Mouse (Mus musculus): Measurements from ENCODE around the gene Bckdk. TPM values are rescaled to one million over a fixed set of nuclear protein-coding genes. Genes with fewer than 3 reads are reported as not detected.
"Not testable (repeated sequence)": the region's sequence is repeated elsewhere in the genome, so short reads cannot be mapped to it uniquely, and the experiment has no call there.

Bckdk gene
- total RNA-seq, 2 experiments from 2014 or later = 43.0 to 43.2 TPM

DNA sequence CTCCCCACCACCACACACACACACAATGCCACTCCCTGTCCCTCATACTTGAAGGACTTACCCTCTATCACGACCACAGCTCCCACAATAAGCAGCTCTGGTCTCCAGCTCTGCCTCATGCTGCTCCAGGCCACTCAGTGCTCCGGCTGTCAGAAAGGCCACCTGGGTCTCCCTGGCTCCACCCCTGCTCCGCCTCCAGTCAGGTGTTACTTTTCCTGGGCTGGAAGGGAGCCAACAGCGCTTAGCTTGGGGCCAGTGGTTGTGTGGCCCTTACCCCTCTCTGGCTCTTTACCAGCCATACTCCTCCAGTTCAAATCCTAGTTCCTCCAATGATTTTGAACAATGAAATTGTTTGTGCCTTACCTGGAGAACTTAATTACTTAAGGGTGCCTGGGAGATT, 13.1 kb upstream of the Bckdk start, which contains the start of gene Prss53:
Gene Prss53 (minus strand): TSS at position 173 of the 400 bp plus-strand sequence.
- intact Hi-C loops (cut with DNase I) = no loop called here
- DNase-seq (ENCODE audit: extremely low spot score in 1 of 2, low spot score in 2 of 2) = no peak

DNA sequence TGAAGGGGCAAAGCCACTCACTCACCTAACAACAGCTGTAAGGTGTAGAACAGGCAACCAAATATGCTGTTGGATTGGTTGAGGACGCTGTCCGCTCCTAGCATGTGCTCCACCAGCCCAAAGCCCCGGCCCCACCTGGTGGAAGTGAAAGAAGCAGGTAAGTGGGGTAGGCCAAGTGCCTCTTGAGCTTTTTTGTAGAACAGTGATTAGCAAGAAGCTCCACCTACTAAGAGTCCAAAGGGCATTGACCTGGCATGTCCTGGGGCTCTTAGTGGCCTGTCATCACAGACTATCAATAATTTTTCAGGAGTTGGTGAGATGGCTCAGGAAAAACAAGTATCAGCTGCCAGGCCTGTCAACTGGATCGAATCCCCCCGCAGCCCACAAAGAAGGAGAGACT, 9.4 kb upstream of the Bckdk start:
- intact Hi-C loops (cut with DNase I) = no loop called here

DNA sequence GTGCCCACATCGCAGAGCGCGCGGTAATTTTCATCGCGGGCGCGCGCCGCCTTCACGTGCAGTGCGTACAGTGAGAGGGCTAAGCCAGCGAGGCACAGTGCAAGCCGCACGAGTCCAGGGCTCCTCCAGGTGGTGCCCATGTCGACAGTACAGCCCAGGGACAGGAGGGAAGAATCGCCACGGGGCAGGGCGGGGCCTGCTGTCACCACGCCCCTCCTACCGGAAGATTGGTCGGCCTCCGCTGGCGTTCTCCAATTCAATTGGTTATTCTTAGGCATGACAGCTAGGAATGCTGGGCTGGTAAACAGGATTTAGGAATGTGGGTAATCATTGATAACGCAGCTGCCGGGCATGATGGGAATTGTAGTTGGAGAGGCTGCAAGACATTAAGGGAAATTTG, 8.4 kb upstream of the Bckdk start, which contains the start of the genes Gm21974 and Vkorc1:
Gene Gm21974 (minus strand): TSS at position 13 of the 400 bp plus-strand sequence.
Gene Vkorc1 (minus strand): TSS at position 176 of the 400 bp plus-strand sequence.
- intact Hi-C loops (cut with DNase I) = no loop called here
- DNase-seq (ENCODE audit: extremely low spot score in 1 of 2, low spot score in 2 of 2) = peak; percentile 95 to 96

More for the DNA sequence above, 9.4 kb upstream of the Bckdk start:
- DNase-seq (ENCODE audit: extremely low spot score in 1 of 2, low spot score in 2 of 2) = no peak

DNA sequence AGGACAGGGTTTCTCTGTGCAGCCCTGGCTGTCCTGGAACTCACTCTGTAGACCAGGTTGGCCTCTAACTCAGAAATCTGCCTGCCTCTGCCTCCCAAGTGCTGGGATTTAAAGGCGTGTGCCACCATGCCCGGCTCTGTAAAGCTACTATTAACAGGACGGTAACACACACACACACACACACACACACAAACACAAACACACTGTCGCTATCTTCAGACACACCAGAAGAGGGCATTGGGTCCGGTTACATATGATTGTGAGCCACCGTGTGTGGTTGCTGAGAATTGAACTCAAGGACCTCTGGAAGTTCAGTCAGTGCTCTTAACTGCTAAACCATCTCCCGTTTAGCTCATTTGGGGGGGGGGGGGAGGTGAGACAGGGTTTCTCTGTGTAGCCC, 8.0 kb upstream of the Bckdk start:
- not testable (repeated sequence) for DNase-seq (ENCODE audit: extremely low spot score in 1 of 2, low spot score in 2 of 2)

DNA sequence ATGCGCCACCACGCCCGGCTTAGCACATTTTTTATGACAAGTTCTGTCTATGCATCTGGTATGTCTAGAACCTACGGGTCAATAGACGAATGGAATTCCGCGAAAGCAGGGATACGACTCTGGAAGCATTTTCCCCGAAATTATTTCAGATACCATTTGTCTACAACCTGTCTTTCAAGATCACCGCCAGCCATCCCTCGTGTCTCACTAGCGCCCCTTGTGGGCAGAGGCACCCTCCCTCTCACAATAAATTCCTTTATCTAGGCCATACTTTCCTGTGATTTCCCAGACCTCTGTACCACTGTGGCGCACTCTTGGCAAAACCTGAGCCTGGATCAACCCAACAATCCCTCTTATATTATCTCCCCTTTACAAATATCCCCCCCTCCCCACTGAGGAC, 7.5 kb upstream of the Bckdk start:
- peak in 1 of 2 experiments; percentile 79 for DNase-seq (ENCODE audit: extremely low spot score in 1 of 2, low spot score in 2 of 2)

More for the DNA sequence above, 8.0 kb upstream of the Bckdk start:
- intact Hi-C loops (cut with DNase I) = not testable (repeated sequence)

DNA sequence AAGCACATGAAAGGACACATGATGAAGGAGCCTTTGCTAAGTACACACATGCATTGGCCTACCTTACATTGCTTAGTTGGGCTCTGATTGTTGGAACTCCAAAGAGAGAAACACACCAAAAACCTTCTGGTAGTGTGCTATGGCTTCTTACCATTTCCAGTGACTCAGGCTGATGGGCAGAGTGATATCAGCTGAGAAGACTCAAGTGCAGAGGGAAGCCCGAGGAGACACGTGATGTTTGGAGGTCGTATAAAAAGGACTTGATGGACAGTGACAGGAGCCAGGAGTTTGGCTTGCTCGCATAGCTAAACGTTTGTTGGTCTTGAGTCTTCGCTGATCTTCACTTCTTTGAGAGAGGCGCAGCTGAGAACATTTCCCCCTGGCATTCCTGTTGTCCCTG, 6.3 kb upstream of the Bckdk start:
- intact Hi-C loops (cut with DNase I) = no loop called here
- no peak for DNase-seq (ENCODE audit: extremely low spot score in 1 of 2, low spot score in 2 of 2)

More for the DNA sequence above, 7.5 kb upstream of the Bckdk start:
- intact Hi-C loops (cut with DNase I) = no loop called here

DNA sequence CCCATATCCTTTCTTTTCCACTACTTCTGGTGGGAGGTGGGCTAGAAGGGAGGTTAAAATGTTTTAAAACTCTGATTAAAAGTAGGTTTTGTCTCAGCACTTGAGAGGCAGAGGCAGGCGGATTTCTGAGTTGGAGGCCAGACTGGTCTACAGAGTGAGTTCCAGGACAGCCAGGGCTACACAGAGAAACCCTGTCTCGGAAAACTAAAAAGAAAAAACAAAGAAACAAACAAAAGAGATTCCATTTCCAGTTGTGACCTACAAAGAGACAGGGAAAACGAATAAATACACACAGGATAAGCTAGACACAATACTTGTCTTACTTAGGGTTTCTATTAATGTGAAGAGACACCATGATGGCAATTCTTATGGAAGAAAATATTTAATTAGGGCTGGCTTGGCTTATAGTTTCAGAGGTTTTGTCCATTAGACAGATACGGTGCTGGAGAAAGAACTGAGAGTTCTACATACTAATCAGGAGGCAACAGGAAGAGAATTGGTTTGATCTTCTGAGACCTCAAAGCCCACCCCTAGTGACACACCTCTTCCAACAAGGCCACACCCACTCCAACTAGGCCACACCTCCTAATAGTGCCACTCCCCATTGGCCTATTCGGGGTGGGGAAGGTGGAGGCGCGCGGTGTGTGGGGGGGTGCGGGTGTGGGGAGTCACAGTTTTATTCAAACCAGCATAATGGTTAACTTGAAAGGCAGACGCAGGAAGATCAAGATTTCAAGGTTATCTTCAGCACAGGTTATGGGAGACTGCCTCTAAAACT, 5.5 kb upstream of the Bckdk start:
- intact Hi-C loops (cut with DNase I) = no loop called here
- no peak for DNase-seq (ENCODE audit: extremely low spot score in 1 of 2, low spot score in 2 of 2)

DNA sequence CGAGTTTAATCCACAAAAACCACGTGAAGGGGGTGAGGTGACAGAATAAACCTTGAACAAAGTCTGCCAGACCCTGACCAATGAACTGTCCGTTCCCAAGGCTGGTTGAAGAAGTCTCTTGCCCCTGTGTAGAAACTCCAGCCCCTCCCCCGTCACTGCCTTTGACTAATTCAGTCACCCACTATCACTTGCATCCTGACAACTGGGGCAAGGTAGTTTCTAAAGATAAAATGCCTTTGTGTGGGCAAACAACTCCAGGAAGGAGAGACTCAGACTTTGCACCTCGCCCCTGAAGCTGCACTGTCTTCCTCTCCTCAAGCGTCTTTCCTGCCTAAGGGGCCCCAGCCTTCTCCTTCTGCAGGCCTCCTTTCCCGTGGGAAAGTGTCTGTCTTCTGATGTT, 3.9 kb upstream of the Bckdk start:
- intact Hi-C loops (cut with DNase I) = no loop called here
- no peak for DNase-seq (ENCODE audit: extremely low spot score in 1 of 2, low spot score in 2 of 2)

DNA sequence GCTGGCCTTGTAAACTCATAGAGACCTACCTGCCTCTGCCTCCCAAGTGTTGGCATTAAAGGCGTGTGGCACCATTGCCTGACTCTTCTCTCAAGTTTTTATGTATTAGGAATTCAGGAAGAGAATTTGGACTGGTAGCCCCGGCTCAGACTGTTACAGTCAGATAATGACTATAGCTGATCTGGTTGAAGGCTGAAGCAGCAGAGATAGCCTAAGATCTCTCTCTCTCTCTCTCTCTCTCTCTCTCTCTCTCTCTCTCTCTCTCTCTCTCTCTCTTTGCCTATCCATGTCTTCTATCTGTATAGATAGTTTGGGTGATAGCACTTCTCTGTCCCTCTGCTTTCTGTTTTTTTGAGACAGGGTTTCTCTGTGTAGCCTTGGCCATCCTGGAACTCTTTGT, 2.1 kb upstream of the Bckdk start:
- intact Hi-C loops (cut with DNase I) = no loop called here
- DNase-seq (ENCODE audit: extremely low spot score in 1 of 2, low spot score in 2 of 2) = no peak

DNA sequence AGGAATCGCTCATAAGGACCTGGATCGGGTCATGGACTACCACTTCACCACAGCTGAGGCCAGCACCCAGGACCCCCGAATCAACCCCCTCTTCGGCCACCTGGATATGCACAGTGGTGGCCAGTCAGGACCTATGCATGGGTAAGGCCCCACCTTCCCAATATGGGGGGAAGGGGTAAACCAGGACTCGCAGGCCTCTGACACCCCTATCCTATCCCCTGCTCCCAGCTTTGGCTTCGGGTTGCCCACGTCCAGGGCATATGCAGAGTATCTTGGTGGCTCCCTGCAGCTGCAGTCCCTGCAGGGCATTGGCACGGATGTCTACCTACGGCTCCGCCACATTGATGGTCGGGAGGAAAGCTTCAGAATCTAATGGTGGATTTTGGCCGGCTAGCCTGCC, 4.1 kb downstream of the Bckdk start:
- intact Hi-C loops (cut with DNase I) = no loop called here
- DNase-seq (ENCODE audit: extremely low spot score in 1 of 2, low spot score in 2 of 2) = no peak

DNA sequence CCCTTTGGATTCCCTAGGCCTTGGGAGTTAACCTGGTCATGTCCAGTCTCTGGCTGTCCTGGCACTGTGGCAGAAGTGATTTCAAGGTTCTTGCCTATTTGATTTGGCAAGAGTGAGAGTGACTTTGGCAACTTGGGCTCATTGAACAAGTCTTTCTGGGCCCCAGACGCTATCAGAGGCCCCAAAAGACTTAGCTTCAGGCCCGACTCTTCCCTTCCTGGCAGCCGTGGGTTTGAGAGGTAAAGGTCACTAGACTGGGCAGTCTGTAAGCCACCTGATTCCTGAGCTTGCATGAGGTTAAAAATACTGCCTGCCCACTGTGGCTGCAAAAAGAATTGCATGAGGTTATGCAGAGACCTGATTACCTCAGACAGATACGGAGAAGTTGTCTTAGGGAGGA, 4.8 kb downstream of the Bckdk start:
- no peak for DNase-seq (ENCODE audit: extremely low spot score in 1 of 2, low spot score in 2 of 2)
- intact Hi-C loops (cut with DNase I) = no loop called here

DNA sequence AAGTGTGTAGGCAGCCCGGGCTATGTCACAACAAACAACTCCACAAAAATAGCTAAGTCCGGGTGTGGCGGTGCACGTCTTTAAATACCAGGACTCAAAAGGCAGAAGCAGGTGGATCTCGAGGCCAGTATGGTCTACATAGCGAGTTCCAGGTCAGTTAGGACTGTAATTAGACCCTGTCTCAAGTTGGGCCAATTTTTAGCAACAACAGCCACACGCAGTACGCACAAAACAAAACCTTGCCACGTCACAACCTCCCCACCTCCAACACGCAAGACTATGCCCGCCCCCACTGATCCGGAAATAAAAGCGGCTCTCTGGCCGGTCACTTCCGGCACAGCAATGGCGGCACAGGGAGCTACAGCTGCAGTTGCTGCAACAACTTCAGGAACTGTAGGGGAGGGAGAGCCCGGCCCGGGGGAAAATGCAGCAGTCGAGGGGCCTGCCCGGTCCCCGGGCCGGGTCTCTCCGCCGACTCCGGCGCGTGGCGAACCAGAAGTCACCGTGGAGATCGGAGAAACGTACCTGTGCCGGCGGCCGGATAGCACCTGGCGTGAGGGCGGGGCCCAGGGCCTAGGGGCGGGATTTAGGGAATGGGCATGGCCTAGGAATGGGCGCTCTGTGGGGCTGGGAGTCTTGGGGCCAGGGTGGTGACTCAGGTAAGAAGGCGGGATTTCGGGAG, 8.4 kb downstream of the Bckdk start, which contains the start of gene Kat8:
Gene Kat8 (plus strand): TSS at position 327 of the 682 bp plus-strand sequence.
- intact Hi-C loops (cut with DNase I) = no loop called here
- DNase-seq (ENCODE audit: extremely low spot score in 1 of 2, low spot score in 2 of 2) = peak; percentile 76 to 92

DNA sequence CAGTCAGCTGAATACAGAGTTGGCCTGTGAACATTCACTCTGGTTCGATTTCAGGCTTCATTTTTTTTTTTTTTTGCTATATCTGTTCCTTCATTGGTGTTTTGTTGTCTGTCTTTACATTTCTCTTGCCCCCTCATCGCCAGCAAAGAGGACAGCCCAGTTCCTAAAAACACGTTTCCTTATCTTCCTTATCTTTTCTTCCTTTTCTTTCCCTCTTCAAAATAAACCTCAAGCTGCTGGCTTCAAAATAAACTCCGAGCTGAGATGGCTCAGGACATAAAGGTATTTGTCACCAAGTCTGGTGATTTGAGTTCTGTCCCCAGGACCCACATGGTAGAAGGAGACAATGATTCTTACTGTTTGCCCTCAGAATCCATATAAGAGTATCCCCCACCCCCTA, 9.1 kb downstream of the Bckdk start:
- intact Hi-C loops (cut with DNase I) = no loop called here
- no peak for DNase-seq (ENCODE audit: extremely low spot score in 1 of 2, low spot score in 2 of 2)

DNA sequence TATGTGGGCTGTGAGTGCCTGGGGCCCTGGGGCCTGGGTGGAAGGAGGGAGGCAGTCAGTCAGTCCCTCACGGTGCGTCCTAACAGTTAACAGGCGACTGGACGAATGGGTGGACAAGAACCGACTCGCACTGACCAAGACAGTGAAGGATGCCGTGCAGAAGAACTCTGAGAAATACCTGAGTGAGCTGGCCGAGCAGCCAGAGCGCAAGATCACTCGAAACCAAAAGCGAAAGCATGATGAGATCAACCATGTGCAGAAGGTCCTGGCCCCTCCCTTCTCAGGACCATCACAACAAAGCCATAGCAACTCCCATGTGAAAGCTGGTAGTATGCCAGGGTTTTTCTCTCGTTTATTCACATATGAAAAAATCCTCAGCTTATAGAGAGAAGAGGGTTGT, 11.4 kb downstream of the Bckdk start:
- no peak for DNase-seq (ENCODE audit: extremely low spot score in 1 of 2, low spot score in 2 of 2)
- intact Hi-C loops (cut with DNase I) = no loop called here

DNA sequence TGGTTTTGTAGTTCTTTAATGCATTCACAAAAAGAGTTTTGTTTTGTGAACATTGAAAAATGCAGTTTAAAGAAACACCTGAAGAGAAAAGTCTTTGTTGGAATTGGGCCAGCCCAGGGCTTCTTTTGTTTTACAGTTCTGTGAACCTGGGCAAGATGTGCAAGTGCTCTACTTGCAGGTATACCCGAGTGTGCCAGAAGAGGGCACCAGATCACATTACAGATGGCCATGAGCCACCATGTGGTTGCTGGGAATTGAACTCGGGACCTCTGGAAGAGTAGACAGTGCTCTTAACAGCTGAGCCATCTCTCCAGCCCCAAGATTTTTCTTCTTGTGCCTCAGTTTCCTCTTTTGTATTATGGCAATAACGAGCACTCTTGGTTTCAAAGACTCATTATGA, 14.3 kb downstream of the Bckdk start:
- peak in 1 of 2 experiments; percentile 55 for DNase-seq (ENCODE audit: extremely low spot score in 1 of 2, low spot score in 2 of 2)
- intact Hi-C loops (cut with DNase I) = no loop called here

DNA sequence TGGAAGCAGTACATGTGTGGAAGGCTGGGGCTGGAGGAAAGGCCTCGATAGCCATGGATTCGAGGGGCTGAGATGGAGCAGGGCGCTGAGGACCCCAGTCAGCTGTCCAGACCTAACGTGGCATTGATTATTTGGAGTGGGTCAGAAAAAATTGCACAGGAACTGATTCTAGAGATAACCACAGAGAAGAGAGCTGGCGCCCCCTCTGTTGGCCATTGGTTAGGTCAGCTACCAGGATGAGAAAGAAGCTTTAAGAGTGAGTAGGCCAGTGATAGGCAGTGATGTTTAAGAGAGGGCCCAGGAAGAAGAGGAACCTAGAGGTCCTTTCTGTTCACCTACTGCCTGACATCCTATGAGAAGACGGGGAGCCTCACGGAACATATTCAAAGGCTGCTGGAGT, 15.4 kb downstream of the Bckdk start:
- DNase-seq (ENCODE audit: extremely low spot score in 1 of 2, low spot score in 2 of 2) = no peak
- intact Hi-C loops (cut with DNase I) = no loop called here

DNA sequence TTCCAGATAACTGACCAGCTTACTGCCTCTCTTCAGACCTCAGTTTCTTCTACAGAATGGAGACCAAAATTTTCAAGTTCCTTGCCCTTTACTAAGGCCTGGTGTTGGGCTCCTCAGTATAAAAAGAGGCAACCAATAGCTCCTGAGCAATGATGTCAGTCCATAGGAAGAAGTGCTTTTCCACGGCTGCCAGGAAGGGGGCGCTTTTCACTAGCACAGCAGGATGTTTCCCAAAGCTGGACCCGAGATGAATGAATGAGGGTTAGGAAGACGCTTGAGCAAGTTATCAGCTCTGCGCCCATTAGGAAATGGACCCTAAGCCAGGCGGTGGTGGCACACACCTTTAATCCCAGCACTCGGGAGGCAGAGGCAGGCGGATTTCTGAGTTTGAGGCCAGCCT, 17.6 kb downstream of the Bckdk start:
- no peak for DNase-seq (ENCODE audit: extremely low spot score in 1 of 2, low spot score in 2 of 2)
- intact Hi-C loops (cut with DNase I) = no loop called here

DNA sequence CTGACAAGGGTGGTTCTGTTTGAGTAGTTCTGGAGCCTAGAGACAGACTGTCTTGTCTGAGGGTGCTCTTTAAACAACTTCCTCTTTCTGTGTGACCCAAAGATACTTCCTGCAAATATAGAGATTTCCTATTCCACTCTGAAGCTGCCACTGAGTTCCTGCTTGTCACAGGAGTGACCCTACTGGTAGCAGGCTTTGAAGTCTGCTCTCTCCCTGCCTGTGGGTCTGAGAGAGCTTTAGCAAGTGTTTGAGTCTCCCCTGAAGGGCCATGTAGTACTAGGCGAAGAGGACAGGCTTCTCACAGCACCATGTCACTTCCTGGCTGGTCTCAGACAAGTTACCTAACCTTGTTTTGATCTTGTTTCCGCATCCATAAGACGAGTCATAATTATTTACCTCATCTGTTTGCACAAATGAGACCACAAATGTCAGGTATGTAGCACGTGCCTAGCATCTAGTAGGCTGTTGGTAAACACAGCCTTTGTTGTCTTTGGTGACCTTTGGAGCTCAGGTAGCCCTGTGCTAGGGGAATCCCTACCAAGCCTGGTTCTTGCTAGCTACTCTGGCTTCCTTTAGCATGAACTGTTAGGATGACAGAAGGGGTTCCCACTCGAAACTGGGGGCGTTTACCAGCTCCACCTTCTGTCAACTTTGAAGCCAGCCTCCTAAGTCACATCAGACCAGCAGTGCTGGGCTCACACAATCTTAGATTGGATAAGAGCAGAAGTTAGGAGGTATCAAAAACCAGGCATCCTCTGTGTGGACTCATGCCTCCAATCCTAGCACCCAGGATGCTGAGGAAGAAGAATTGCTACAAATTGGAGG, 18.8 kb downstream of the Bckdk start:
- DNase-seq (ENCODE audit: extremely low spot score in 1 of 2, low spot score in 2 of 2) = no peak
- intact Hi-C loops (cut with DNase I) = no loop called here

DNA sequence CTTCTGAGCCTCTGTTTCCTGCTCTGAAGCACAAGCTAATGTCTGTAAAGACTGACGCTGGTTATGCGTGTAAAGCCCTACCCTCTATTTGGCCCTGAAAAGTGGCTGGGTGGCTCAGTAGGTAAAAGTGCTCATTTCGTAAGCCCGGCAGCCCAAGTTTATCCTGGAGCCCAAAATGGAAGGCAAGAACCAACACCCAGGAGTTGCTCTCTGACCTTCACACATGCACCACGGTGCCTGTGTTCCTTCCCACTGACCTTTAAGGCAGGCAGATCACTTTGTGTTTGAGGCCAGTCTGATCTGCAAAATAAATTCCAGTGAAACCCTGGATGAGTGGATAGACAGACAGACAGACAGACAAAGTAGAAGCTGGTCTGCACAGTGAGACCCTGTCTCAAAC, 19.8 kb downstream of the Bckdk start:
- intact Hi-C loops (cut with DNase I) = no loop called here
- DNase-seq (ENCODE audit: extremely low spot score in 1 of 2, low spot score in 2 of 2) = no peak

All from left cerebral cortex, postnatal 10 days (tissue).